Mouse (Mus musculus): Measurements from ENCODE around the gene Trim8. TPM values are rescaled to one million over a fixed set of nuclear protein-coding genes. Genes with fewer than 3 reads are reported as not detected.

Gene Trim8
- total RNA-seq, 2 experiments from 2014 or later = 5.4 to 6.4 TPM

DNA sequence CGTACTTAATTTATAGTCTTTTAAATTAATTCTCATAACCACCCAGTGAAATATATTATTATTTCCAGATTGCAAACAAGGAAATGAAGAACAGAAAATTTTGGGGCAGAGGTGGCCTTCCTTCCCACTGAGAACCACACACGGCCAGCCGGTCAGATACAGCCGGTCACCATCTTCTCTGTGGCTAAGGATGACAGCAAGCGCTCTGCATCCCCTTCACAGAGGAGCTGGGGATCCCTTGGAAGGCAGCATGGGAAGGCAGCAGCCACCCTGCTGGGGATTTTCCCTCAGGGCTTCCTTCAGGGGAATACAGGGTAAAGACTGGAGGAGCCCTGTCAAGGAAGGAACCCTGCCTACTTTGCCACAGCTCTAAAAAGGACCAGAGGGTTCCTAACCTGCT lies 32.0 kb downstream of the Trim8 start:
- ATAC-seq (replicated peaks; ENCODE audit: low FRiP score, poor library complexity, severe bottlenecking) = no peak

DNA sequence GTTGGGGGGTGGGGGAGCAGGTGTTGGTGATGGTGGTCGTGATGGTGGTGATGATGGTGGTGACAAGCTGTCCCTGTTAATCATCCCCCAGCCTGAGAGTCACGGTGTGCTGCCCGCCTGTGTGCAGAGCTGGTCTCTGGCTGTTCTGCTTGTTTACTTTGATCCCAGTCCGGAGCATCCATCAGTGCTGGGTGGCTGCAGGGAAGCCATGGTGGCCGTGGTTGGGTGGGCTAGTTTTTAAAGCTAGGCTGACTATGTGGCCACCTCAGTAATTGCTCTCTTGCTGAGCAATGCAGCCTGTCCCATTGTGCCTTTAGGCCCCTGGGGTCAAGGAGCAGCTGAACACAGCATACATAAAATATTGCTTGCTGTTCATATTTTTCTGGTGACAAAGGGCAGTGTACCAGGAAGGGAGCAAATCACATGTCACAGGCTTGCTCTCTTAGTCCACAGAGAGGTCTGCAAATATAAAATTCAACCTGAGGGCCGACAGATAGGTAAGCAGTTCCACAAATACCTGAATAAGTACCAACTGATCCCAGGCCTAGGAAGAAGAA lies 33.1 kb downstream of the Trim8 start:
- ATAC-seq (replicated peaks; ENCODE audit: low FRiP score, poor library complexity, severe bottlenecking) = no peak

- no peak for ATAC-seq (replicated peaks; ENCODE audit: low FRiP score, poor library complexity, severe bottlenecking)
These were observed 35.9 kb downstream of the Trim8 start for GRCm38 (mm10) chr19:46537357-46537756.

GRCm38 (mm10) chr19:46538213-46538612 lies 36.7 kb downstream of the Trim8 start:
- peak; percentile 75 for ATAC-seq (replicated peaks; ENCODE audit: low FRiP score, poor library complexity, severe bottlenecking)

DNA sequence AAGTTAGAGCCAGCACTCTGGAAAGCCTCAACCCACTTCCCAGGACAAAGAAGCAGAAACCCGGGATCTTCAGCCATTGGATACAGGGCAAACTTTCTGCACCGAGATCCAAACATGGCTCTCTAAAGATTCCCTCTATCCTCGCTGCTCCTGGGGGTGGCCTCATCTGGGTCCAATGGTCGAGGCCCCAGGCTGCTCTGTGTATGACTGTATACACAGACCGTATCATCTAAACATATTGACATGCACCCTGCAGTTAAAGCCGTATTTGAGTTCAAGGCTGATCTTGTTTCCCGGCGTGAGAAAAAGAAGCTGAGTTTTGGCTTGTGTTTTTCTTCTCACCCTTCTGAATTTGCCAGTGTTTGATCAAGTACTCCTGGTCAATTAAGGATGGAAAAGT lies 41.2 kb downstream of the Trim8 start:
- no peak for ATAC-seq (replicated peaks; ENCODE audit: low FRiP score, poor library complexity, severe bottlenecking)

GRCm38 (mm10) chr19:46547565-46547964 lies 46.1 kb downstream of the Trim8 start:
- ATAC-seq (replicated peaks; ENCODE audit: low FRiP score, poor library complexity, severe bottlenecking) = no peak

GRCm38 (mm10) chr19:46548110-46548509 lies 46.6 kb downstream of the Trim8 start:
- ATAC-seq (replicated peaks; ENCODE audit: low FRiP score, poor library complexity, severe bottlenecking) = no peak

- ATAC-seq (replicated peaks; ENCODE audit: low FRiP score, poor library complexity, severe bottlenecking) = no peak
These were observed 48.9 kb downstream of the Trim8 start for GRCm38 (mm10) chr19:46550385-46550784.

GRCm38 (mm10) chr19:46552496-46552895 lies 51.0 kb downstream of the Trim8 start:
- no peak for ATAC-seq (replicated peaks; ENCODE audit: low FRiP score, poor library complexity, severe bottlenecking)

DNA sequence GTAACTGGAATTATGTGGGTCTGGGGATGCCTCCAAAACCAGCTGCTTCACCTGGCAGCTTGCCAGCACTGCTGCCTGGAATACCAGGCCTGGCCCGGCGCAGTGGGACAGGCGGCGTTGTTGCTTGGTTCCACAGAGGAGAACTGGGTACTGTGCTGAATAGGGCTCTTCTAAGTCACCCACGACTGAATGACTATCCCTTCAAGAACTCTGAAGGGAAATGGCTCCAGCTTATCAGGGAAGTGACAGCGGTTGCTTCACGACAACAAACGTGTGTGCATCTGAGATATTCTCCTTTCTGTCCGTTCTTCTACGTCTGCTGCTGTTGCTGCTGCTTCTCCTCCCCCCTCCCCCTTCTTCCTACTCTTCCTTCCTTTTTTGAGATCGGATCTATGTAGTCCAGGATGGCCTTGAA lies 52.0 kb downstream of the Trim8 start:
- ATAC-seq (replicated peaks; ENCODE audit: low FRiP score, poor library complexity, severe bottlenecking) = peak; percentile 90

DNA sequence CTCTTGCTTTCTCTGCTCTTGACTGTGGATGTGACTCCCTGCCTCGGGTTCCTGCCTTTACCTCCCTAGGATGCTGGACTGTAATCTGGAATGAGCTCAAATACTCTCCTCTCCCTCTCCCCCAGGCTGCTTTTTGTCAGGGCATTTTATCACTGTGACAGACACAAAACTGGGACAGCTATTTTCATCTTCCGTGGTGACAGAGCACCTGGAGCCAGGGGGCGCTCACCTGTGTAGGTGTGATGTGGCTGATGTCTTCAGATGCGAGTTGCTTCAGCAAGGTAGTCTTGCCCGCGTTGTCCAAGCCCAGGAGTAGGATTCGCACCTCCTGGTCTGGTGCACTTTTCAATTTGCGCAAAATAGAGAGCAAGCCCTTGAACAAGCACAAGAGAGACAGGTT lies 56.5 kb downstream of the Trim8 start:
- no peak for ATAC-seq (replicated peaks; ENCODE audit: low FRiP score, poor library complexity, severe bottlenecking)

- no peak for ATAC-seq (replicated peaks; ENCODE audit: low FRiP score, poor library complexity, severe bottlenecking)
These were observed 57.1 kb downstream of the Trim8 start for GRCm38 (mm10) chr19:46558631-46559030.

- ATAC-seq (replicated peaks; ENCODE audit: low FRiP score, poor library complexity, severe bottlenecking) = peak; percentile 79
These were observed 60.6 kb downstream of the Trim8 start for GRCm38 (mm10) chr19:46562132-46562531.

DNA sequence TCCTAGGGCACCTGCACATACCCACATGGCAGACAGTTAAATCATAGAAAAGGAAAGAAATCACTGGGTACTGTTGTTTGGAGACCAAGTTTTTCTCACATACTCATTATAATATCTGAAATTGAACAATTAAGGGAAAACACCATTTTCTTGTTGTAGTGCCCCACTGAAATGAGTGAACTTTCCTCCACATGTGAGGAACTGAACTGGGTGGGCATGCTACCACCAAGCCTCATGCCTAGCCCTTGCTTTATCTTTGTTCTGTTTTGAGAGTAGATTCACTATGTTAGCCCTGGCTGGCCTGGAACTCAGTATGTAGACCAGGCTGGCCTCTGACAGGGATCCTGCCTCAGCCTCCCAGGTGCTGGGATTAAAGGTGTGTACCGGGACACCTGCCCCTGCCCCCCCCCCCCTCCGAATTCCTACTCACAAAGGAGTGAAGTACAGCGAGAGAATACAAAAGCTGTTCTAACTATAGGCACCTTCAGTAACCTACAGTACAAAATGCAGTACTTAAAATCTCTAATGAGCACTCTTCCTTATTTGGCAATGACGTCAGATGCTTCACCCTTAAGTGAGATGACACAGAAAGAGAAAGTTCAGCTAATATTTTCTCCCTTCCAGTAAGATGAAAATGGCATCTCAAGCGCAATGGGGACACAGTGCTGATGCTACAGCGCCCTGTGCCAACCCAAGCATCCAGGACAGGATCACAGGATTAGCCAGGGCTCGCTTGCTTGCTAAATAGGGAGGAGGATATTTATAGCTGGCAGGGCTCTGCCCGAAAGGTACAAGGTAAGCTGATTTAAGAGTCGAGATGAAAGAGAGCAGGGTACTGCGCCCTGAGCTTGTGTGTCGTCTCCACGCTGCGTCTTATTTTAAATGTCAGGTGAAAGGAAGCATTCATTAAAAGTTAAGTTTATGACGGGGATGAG lies 61.3 kb downstream of the Trim8 start:
- ATAC-seq (replicated peaks; ENCODE audit: low FRiP score, poor library complexity, severe bottlenecking) = no peak

DNA sequence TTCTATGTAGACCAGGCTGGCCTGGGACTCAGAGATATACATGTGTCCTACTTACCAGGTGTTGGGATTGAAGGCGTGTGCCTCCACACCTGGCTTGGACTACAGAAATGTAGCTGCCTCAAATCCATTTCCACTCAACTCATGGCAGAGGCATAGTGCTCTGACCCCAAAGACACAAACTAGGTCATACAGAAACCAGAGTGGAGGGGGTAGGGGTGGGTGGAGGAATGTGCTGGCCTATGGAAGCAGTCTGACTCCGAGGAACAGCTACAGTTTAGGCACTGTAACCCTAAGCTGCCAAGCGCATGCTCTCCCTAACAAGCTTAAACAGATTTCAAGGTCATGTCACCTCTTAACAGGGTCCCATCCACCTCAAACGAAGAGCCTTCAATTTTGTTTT lies 62.1 kb downstream of the Trim8 start:
- ATAC-seq (replicated peaks; ENCODE audit: low FRiP score, poor library complexity, severe bottlenecking) = no peak

DNA sequence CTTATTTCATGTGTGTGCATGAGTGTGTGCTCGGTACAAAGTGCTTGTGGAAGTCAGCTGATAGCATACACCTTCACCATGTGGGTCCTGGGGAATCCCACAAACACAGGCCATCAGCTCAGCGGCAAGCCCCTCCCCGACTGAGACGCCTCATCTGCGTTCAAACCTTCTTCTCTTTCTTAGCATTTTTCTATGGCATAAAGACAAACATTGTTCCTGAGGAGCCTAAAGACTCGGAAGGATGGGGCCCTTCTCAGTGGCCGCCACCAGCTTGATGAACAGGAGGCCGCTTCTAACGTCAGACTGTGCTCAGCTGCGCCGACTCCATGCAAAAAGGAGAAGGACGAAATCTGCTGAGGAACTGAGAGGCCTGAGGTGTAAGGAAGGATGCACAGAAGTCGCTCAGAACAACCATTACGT lies 62.6 kb downstream of the Trim8 start:
- ATAC-seq (replicated peaks; ENCODE audit: low FRiP score, poor library complexity, severe bottlenecking) = no peak

Other genes starting within 250 kb of the Trim8 start
- gene Nfkb2, start 197.4 kb upstream of the Trim8 start, total RNA-seq (2015; ENCODE audit: low replicate concordance) = 0.96 and 1.0 TPM in 2 replicates
- gene Nfkb2, start 197.4 kb upstream of the Trim8 start, total RNA-seq (2017; ENCODE audit: low replicate concordance) = 2.8 and 3.1 TPM in 2 replicates
- gene Psd, start 174.5 kb upstream of the Trim8 start, total RNA-seq (2015; ENCODE audit: low replicate concordance) = 0.63 TPM in 1 of 2 replicates, not detected in the other
- gene Psd, start 174.5 kb upstream of the Trim8 start, total RNA-seq (2017; ENCODE audit: low replicate concordance) = 0.70 TPM in 1 of 2 replicates, not detected in the other
- gene Fbxl15, start 173.5 kb upstream of the Trim8 start, total RNA-seq (2015; ENCODE audit: low replicate concordance) = not detected in 2 replicates
- gene Fbxl15, start 173.5 kb upstream of the Trim8 start, total RNA-seq (2017; ENCODE audit: low replicate concordance) = not detected in 2 replicates
- gene Cuedc2, start 163.0 kb upstream of the Trim8 start, total RNA-seq (2015; ENCODE audit: low replicate concordance) = 8.1 and 8.4 TPM in 2 replicates
- gene Cuedc2, start 163.0 kb upstream of the Trim8 start, total RNA-seq (2017; ENCODE audit: low replicate concordance) = 23.6 and 39.4 TPM in 2 replicates
- gene Mfsd13a, start 160.6 kb upstream of the Trim8 start, total RNA-seq (2015; ENCODE audit: low replicate concordance) = 5.4 and 9.6 TPM in 2 replicates
- 1.4 and 1.8 TPM in 2 replicates for gene Mfsd13a, start 160.6 kb upstream of the Trim8 start, total RNA-seq (2017; ENCODE audit: low replicate concordance)
- not detected in 2 replicates for gene 2310034G01Rik, start 151.4 kb upstream of the Trim8 start, total RNA-seq (2015; ENCODE audit: low replicate concordance)
- gene 2310034G01Rik, start 151.4 kb upstream of the Trim8 start, total RNA-seq (2017; ENCODE audit: low replicate concordance) = not detected in 2 replicates
- gene Actr1a, start 106.0 kb upstream of the Trim8 start, total RNA-seq (2015; ENCODE audit: low replicate concordance) = 16.5 and 21.5 TPM in 2 replicates
- gene Actr1a, start 106.0 kb upstream of the Trim8 start, total RNA-seq (2017; ENCODE audit: low replicate concordance) = 38.2 and 39.2 TPM in 2 replicates
- gene Sufu, start 104.8 kb upstream of the Trim8 start, total RNA-seq (2015; ENCODE audit: low replicate concordance) = 3.8 and 10.8 TPM in 2 replicates
- 1.1 and 1.2 TPM in 2 replicates for gene Sufu, start 104.8 kb upstream of the Trim8 start, total RNA-seq (2017; ENCODE audit: low replicate concordance)
- 4.2 and 5.9 TPM in 2 replicates for gene Arl3, start 71.5 kb downstream of the Trim8 start, total RNA-seq (2015; ENCODE audit: low replicate concordance)
- gene Arl3, start 71.5 kb downstream of the Trim8 start, total RNA-seq (2017; ENCODE audit: low replicate concordance) = 3.2 and 4.2 TPM in 2 replicates
- gene Sfxn2, start 71.7 kb downstream of the Trim8 start, total RNA-seq (2015; ENCODE audit: low replicate concordance) = 1.9 TPM in 2 replicates
- gene Sfxn2, start 71.7 kb downstream of the Trim8 start, total RNA-seq (2017; ENCODE audit: low replicate concordance) = 2.9 and 3.9 TPM in 2 replicates
- gene Wbp1l, start 97.4 kb downstream of the Trim8 start, total RNA-seq (2015; ENCODE audit: low replicate concordance) = 5.2 and 7.9 TPM in 2 replicates
- gene Wbp1l, start 97.4 kb downstream of the Trim8 start, total RNA-seq (2017; ENCODE audit: low replicate concordance) = 8.2 and 9.8 TPM in 2 replicates
- not detected in 2 replicates for gene Cyp17a1, start 171.5 kb downstream of the Trim8 start, total RNA-seq (2015; ENCODE audit: low replicate concordance)
- gene Cyp17a1, start 171.5 kb downstream of the Trim8 start, total RNA-seq (2017; ENCODE audit: low replicate concordance) = not detected in 2 replicates
- gene Borcs7, start 188.2 kb downstream of the Trim8 start, total RNA-seq (2015; ENCODE audit: low replicate concordance) = 0.63 TPM in 1 of 2 replicates, not detected in the other
- 0.28 and 0.85 TPM in 2 replicates for gene Borcs7, start 188.2 kb downstream of the Trim8 start, total RNA-seq (2017; ENCODE audit: low replicate concordance)
- 2.9 TPM in 2 replicates for gene As3mt, start 205.8 kb downstream of the Trim8 start, total RNA-seq (2015; ENCODE audit: low replicate concordance)
- gene As3mt, start 205.8 kb downstream of the Trim8 start, total RNA-seq (2017; ENCODE audit: low replicate concordance) = 4.2 and 5.9 TPM in 2 replicates

Data from erythroblast, adult 5-6 weeks (primary cell).